Mouse (Mus musculus) thymus, postnatal 0 days (tissue): ENCODE measurements around the gene Tmcc3. TPM values are rescaled to one million over a fixed set of nuclear protein-coding genes. Genes with fewer than 3 reads are reported as not detected.

ENCODE experiments used
- DNase-seq: peaks from one replicate; pipeline ENCODE4 v3.0.0-alpha.2; 2015; ENCODE audit warnings: low spot score
- polyA plus RNA-seq: library from polyadenylated mRNA; unstranded; fragments of >200 nt; fragmentation: Nextera tagmentation; extraction: Ambion mirVana; gene quantifications from 2 replicates; pipeline ENCODE4 v1.2.1, GENCODE M21; 2015

Tmcc3 gene
- polyA plus RNA-seq: 12.2 and 14.0 TPM in 2 replicates

DNA sequence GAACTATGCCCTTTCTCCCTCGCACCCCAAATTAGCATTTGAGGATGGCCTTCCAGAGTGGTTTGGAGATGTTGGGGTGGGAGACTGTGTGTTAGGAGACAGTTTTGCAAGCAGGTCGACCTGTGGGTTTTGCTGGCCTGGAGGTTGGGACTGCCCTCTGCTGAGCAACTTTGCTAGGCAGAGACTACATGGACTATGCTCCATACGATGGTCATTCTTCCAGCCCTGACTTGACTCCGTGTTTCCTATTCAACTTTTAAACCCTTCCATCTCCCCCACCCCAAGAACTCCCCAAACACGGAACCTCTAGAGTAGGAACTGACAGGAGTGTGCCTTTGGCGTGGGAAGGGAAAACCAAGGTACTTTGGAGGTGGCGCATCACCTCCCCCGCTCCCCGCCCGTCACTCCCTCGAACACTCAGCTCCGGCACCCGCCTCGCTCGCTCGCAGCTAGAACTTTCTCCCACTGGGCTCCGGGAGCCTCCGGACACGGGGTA is at the start of gene Tmcc3:
Tmcc3 (plus strand) TSS at position 439 of the 496 bp plus-strand sequence.
- DNase-seq: no peak

DNA sequence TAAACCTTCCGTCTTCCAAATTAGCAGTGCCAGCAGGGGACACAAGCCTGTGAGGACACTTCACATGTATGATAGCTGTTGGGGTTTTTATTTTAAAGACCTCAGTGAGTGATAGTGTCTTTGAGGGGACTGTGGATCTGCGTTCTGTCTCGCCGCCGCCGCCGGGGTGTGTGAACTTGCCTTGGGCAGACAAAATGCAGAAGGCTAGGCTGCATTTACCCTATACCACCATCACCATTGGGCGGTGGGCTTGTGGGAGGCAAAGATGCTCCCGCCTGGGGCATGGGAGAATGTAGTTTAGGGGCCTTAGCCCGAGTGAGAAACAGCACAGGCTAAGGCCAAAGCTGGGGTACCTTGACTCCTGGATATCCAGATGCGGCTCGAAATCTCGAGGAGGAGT is 49.1 kb upstream of the Tmcc3 start:
- no peak for DNase-seq

DNA sequence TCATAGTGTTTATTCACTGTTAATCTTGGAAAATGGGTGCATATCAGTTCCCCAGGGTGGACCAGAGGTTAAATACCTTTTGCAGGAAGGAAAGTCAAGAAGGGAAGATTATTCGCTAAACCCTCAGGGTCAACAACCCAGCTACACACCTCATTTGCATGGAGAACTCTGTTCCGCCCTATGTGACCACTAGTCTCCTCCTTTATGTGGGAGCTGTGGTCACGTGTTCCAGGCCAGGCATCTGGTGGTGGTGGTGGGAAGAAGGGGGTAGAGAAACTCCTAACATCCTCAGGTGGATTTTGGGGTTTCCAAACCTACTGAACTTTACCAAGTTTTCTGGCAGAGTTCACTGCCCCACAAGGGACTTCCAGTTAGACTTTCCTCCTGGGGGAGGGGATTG is 48.5 kb upstream of the Tmcc3 start:
- DNase-seq: no peak

DNA sequence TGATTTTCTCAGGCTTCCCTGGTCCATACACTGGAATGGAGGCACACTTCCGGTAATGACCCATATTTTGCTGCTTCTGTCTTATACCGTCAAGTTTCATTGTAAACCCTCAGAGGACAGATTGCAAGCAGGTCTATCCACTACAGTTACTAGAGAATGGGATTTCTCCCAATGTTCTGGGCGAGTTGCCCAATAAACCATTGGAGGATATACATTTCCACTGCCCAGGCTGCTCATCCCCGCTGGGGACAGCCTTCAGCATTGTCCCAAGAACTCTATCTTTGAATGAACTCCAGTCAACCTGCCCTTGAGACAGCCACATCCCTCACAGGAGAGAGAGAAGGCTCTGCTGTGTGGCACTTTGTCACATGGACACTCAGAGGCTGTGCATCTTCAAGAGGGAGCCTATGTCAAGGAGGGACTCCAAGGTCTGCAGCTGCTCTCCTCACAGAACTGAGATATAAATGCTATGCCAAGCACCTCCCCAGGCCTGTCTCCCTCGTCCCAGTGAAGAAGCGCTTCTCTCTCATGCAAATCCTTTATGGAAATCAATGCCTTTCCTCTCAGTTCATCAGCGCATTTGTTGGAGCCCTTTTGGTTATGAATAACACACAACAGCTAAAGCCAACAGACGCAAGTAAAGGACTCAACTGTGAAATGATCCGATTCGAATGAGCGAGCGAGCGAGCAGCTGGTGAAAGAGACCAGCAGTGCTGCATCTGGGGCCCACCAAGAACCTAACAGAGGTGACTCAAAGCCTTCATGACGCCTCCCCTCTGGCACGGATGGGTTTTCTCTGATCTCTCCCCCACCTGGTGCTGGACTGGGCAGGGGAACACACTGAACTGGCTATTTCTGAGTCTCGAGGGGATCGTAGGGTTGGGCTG is 45.9 kb upstream of the Tmcc3 start:
- DNase-seq: no peak

DNA sequence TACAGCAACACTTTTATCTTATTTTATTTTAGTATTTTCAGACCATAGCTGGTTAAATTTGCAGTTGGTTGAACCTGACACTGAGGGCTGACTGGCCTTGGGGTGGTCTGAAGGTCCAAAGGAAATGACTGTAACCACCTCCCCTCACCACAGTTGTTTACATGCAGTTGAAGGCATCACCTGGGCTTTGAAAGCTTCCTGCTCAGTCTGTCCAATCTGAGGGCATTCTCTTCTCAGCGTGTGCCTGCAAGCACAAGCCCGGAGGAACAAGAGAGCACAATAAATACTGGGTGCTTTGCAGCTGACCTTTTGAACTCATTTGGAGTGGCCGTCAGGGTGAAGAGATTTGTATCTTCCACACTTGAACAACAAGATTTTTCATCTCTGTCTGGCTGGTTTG is 36.4 kb upstream of the Tmcc3 start:
- DNase-seq: no peak

DNA sequence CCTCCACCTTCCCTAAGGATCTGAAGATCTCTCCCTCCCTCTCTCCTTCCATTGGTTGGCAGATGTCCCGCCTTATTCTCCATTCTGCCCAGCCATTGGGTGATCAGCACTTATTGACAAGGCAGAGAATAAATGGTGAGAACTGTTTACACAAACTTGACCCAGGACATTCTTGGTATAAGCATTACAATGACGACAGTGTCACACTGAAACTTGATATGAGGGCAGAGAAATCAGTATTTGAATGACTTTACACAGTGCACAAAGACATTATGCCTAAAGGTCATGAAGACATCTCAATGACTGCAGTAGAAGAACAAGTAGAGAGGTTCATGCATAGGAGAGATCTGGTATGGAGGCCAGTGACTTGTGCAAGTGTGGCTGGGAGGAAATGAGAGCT is 35.2 kb upstream of the Tmcc3 start:
- no peak for DNase-seq

DNA sequence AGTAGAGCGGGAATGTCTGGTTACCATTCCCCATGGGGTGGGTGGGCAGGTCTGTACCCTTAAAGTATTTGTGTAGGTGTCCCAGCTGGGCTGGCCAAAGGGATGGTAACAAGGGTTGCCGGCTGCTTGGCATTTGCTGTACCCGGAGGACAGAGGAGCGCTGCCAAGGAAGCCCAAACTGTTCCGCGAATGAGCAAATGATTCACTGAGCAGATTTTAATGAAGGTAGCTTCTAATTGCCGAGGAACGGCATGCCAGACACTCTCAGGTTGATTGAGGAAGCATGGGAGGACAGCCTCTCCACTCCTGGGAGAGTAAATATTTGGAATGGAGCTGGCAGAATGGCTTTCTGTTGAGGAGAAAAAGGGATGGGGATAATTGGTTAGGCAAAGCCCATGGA is 29.6 kb upstream of the Tmcc3 start:
- DNase-seq: no peak

DNA sequence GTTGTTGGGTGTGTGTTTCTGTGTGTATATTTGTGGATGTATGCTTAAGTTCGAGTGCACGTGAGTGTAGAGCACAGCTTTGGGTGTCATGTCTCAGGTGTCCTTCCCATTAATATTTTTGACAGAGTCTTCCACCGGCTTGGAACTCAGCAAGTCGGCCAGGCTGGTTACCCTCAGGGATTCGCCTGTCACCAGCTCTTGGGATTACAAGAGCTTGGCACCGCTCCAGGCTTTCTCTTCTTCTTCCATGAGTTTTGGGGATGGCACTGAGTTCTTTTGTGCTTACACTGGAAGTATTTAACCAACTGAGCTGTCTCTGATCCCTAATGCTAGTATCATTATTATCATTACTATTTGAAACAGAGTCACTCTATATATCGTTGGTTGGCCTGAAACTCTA is 29.0 kb upstream of the Tmcc3 start:
- DNase-seq: no peak

DNA sequence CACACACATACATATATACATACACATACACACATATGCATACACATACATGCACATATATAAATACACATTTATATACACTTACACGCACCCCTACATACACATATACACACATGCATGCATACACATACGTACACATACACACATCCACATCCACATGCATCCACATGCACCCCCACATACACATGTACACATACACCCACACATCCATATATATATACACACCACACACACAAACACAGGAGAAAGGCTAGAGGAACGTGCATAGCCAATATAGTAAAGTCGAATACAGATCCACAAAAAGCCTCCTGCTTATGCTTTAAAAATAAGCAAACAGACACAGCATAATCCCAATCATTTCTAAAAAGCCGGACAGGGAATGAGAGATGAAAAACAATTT is 17.3 kb upstream of the Tmcc3 start:
- DNase-seq: no peak

DNA sequence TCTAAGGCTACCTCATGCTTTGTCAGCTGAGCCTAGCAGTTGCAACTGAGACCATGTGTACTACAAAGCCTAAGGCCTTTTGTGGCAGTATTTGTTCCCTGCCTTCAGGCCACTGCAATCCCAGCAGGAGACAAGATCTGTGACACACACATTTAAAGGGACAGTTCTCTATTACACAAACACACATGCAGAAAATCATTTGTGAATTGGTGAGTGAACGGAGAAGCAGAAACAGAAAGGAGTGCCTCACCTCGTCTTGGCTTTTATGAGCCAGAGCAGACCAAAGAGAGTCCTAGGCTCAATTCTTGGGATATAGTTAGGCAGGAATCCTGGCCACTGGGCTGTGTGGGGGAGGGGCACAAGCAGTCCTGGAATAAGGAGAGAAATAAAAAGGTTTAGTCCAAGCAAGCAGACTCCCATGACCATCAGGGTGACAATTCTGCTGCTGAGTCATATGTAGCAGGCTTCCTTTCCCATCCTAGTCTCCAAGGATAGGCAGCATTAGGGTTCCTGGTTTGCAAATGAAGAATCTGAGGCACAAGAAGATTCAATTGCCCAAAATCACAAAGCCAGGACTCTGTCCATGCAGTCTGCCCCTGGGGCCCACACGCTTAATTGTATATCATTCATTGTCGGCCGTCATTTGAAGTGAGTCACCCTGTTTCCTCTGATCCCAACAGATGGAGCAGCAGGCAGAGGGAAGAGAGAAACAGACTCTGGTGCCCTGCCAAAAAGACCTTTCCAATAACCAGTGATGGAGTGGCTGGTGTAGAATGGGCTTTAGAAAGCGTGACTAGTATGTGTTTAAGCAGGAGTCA is 16.6 kb upstream of the Tmcc3 start:
- DNase-seq: no peak

DNA sequence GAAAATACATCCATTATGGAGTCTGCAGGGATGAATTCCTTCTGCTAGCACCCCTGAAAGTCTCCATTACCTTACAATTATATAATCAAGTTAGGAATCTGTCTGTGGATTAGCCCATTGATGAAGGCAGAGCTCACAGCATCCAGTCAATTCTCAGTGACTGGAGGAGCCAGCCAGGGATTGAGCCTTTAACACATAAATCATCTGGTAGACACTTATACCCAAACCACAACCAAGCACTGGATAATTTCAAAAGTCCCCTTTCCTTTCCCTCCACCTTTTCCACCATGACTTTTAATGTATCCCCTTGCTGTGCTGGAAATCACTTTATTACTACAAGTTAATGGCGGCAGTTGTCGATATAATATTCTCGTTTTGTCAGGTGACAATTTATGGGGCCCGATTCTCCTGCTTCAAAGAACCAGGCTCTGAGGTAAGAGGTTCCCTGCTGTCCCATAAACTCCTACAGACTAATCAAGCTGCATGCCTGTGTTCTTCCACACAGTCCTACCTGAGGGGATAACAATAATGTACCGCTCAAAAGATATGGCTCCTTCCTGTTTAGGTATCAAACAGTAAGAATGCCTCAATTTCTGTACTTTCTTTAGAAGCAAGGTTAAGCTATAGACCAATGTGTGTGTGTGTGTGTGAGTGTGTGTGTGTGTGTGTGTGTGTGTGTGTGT is 15.7 kb upstream of the Tmcc3 start:
- no peak for DNase-seq

DNA sequence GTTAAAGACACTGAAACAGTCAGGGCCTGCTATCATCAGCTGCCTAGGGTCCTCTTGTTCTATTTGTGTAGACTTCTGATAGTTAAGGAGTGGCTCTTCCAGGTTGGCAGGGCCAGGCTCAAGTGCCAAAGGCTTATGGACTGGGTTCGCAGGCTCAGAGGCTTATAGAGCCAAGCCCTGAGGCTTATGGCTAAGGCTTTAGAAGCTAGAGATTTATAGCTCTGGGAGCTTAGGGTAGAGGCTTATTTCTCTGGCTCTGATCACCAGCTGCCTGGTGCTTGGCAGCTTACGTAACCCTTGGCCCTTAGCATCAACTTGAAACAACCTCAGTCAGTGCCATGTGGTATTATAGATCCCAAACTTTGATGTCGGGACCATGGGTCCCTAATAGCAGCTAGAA is 13.3 kb upstream of the Tmcc3 start, which contains the start of gene Gm4792:
Gm4792 (minus strand) TSS at position 233 of the 400 bp plus-strand sequence.
- DNase-seq: no peak

DNA sequence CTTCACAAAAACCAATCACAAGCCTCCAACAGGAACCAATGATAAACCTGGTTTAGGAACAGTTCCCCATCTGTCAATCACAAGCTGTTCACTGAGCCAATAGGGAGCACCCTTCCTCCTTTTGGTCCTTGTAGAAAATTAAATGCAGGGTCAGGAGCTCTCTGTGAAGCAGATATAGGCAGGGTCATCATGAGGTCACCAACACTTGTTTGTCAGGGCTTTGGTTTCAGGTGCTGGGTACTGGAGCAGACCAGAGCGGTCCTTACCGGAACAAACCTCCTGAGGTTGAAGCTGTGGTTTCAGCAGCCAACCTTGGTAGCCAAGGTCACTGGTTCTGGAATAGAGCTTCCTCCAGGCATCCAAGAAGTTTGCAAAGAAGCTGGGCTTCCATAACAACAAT is 12.4 kb upstream of the Tmcc3 start:
- no peak for DNase-seq

DNA sequence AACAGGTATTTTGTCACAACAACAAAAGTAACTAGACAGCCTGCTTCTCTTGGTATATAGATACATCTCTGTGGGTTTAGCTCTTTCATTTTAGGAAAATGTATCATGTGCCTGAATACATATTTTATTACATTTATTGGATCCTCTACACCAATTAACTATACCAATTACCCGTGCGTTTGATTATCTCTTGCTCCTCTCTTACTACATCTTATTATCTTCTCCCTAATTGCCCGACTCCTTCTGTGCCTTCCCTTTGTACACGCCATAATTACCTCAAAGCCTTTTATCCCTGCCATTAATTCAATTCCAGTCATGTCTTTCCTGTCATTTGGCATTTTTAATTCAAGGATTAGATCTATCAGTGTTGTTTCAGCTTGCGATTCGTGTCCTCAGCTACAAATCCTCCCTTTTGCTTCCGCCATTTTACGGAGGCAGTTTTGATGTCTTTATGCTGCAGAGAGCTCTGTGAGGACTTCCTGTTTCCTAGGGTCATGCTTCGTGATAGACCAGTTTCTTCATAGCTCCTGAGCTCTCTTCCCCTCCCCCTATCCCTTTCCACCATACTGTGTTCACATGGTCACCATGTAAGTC is 7.6 kb upstream of the Tmcc3 start:
- DNase-seq: no peak

DNA sequence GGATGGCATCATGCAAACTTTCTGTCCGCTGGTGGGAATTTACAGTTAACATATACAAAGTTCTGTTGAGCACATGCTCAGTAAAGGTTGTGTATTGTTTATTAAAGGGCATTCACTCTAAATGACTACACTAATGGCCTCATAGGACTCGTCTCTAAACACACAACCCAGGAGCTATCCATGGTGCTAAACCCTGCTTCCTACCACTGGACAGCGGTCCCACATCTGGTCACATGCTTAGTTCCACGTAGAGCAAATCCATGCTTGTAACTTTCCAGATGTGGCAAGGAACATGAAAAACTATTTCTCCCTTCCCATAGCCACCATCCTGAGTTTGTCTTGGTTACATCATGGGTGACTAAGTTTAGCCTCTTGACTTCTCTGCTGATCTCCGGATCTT is 6.2 kb upstream of the Tmcc3 start:
- no peak for DNase-seq

DNA sequence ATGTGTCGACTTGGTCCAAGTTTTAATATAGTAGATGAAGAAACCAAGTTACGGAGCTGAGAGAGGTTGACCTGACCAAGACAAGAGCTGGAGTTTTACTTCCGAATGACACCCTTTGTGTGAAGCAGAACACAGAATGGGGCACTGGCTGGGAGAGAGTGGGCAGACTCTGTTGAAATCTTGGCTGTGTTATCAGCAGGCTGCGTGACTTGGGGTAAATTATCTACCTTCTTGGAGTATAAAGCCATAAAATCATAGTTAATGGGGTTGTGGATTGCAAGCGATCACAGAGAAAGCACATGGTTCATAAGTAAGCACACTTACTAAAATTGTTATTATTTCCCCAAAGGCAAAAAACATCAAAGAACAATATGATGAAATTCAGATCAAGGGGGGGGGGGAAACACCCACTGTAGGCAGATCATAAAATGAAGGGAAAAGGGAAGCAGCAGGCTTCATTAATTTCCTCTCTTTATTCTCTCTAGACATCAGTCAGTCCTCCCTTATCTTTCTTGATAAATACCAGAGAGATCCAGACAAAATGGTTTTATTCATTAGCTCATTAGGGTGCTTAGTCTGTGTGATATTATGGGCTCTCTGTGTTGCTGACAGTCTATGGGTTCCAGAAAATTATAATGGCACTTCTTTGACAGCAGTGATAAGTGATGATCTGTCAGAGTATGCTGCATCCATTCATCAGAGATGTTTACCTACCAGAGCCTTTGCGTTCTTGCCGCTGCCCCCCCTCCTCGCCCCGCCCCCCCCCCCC is 1.1 kb upstream of the Tmcc3 start:
- no peak for DNase-seq

DNA sequence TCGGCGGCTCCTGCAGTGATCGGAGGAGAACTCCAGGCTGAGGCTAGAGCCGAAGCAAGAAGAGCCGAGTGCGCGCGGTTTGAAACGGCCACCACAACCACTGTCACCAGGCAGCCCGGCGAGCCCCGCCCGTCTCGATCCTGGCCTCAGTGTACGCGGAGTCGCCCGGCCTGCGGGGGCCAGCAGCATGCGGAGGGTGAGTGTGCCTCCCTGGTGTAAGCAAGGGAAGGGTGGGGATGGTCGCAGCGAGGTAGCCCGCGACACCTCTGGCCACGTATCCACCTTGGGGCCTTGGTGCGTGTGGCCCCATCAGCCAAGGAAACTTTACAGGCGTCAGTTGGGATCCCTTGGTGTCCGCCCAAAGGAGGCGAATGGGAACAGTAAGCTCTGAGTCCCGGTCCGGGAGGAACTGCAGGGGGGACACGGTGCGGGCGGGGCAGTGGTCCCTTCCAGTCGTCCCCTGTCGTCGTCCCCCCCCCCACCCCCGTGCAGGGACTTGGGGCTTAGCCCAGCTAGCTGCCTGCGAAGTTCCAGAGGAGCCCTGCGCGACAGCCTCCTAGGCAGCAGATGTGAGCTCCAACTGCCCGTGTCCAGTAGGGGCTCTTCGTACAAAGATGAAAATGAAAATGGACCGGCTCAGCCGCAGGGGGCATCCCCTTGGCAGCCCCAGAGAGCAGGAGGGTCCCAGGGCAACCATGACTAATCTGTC is 412 bp downstream of the Tmcc3 start:
- no peak for DNase-seq

DNA sequence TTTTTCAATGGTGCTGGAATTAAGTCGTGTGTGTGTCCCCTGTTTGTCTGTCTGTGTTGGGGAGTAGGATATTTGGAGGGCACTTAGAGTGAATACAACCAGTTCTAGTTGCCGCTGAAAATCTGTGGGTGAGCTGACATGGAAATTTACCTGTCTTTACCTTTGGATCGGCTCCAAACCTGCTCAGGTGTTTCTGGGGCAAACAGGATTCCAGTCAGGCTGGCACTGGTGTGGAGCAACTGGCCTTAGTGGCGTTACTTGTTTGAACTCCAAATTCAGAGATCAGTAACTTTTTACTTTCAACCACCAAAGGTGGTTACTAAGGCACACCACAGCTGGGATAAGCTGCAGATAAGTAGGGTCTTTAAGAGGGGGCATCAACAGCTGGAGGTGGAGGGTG is 1.4 kb downstream of the Tmcc3 start:
- no peak for DNase-seq

DNA sequence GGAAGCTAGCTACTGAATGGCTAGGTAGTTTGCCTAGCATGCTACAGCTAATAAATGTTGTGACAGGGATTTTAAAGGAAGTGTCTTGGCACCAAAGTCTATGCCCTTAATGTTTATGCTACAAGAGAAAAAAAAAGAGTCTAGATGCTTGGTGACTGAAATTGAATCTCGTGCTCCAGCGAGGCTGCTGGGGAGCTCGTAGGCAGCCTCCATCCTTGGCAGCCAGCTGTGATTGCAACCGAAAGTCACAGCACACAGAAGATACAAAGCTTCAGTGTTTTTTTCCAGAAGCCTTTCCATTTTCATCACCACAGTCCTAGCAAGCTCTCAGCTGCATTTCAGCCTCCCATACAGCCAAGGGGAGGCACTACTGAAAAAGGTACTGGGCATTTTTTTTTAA is 6.8 kb downstream of the Tmcc3 start:
- DNase-seq: no peak

DNA sequence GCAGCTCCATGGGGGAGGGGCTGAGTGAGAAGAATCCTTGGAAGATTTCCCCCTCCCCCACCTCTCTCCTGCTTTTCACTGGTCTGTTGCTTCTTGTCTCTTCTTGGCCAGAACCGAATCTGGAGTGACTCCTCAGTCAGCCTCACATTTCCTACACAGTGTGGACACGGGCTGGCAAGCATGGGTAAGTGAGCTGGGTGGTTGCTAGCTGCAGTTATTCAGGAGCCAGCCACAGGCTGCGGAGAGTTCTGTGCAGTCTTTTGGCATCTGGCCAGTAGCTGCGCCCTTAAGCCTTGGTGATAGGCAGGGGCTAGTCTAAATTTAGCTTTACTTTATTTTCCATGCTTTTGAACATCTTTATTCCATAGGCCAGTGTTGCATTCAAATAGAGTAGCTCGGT is 18.2 kb downstream of the Tmcc3 start:
- no peak for DNase-seq
